Mouse (Mus musculus) left cerebral cortex, postnatal 25 days (tissue): Measurements from ENCODE around the gene Dpp7. TPM values are rescaled to one million over a fixed set of nuclear protein-coding genes. Genes with fewer than 3 reads are reported as not detected.

Experiments used
- DNase-seq, 2 experiments: peaks; one replicate each; pipeline ENCODE4 v3.0.0; 2022; ENCODE audit warnings: low spot score in 2 of 2, mixed read lengths in 1 of 2
- intact Hi-C: fragments of 180-260 bp; cut with DNase I; formaldehyde crosslinking; loops from one replicate; pipeline ENCODE4 v1.15.1; 2025
- total RNA-seq, 2 experiments: library from RNA; stranded (reverse); gene quantifications; 2 replicates each; pipeline ENCODE4 v1.2.3; 2021

Dpp7 gene
- total RNA-seq, 2 experiments from 2014 or later, result 28.2 to 33.2 TPM

DNA sequence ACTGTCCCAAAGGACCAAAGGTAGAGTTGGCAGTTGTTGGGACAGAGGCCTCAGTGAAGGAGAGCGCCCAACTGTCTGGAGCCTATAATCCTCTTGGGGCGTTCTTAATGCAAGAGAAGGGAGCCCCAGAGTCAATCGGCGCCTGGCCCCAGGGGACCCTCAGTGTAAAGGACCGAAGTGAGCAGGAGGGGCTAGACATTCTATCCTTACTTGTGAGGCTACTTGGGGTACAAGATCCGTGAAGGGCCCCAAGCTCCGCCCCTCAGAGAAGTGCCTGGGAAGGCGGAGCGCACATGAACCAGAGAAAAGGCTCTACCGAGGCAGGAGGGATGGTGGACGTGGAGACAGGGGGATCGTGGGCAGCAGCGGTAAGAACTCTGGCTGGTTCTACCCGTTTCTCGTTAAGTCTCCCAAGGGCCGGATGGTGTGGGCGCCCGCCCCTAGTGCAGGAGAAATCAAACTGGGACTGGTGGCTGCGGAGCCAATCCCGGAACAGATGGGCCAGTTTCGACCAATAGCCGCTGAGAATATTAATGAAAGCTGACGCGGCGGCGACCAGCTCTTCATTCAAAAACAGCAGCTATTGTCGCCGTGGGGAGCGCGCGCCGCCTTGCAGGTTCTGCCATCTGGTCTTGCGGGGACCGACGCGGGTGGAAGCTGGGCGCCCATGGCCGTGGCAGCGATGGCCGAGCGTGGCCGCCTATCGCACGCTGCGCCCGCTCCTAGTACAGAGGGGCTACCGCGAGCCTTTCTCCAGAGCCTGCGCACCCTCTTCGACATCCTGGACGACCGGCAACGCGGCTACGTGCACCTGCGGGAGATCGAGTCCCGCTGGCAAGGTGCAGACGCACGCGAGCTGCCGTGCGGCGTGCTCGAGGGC, 15.8 kb upstream of the Dpp7 start, which contains the start of gene Sapcd2:
Gene Sapcd2, plus strand, starts transcription at position 558 of the 880 bp plus-strand sequence.
- intact Hi-C loops, result no loop called here
- peak; percentile 89 to 96 for DNase-seq

GRCm38 (mm10) chr2:25369996-25370395, 13.8 kb upstream of the Dpp7 start:
- intact Hi-C loops, result loop anchor here (5.0 kb wide), 1 partner anchor 32 kb away; no protein-coding TSS in a partner anchor
- no peak for DNase-seq

- peak; percentile 60 to 62 for DNase-seq
- intact Hi-C loops, result loop anchor here (5.0 kb wide), 1 partner anchor 37 kb away; no protein-coding TSS in a partner anchor
These were observed 9.1 kb upstream of the Dpp7 start, which contains the start of gene Uap1l1 for GRCm38 (mm10) chr2:25365091-25365761. Uap1l1 (minus strand) TSS chr2:25365682.

- DNase-seq, result no peak
- intact Hi-C loops, result loop anchor here (5.0 kb wide), 1 partner anchor 38 kb away; no protein-coding TSS in a partner anchor
These were observed 8.6 kb upstream of the Dpp7 start for GRCm38 (mm10) chr2:25364761-25365090.

DNA sequence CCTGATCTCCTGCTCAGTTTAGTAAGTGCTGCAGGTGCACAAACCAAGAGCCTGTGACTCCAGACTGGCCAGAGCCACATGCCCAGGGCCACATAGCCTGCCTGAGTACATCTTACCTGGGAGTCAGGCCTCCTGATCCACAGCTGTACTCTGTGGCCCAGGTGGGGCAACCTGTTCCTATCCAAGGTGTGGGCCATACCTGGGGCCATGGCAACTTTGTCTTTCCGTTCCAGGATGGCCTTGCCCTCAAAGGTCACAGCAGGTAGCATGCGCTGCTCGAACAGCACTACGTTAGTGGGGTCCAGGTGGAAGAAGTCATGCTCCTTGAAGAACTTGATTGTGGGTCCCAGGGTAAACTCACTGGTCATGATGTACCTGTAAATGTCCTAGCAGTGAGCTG, 8.2 kb upstream of the Dpp7 start:
- intact Hi-C loops, result no loop called here
- DNase-seq, result no peak

GRCm38 (mm10) chr2:25363478-25364178, 7.5 kb upstream of the Dpp7 start:
- DNase-seq, result no peak
- intact Hi-C loops, result no loop called here

- DNase-seq, result no peak
- intact Hi-C loops, result no loop called here
These were observed 3.7 kb upstream of the Dpp7 start for GRCm38 (mm10) chr2:25359848-25360247.

GRCm38 (mm10) chr2:25355419-25356066, 616 bp downstream of the Dpp7 start:
- no peak for DNase-seq
- intact Hi-C loops, result no loop called here

DNA sequence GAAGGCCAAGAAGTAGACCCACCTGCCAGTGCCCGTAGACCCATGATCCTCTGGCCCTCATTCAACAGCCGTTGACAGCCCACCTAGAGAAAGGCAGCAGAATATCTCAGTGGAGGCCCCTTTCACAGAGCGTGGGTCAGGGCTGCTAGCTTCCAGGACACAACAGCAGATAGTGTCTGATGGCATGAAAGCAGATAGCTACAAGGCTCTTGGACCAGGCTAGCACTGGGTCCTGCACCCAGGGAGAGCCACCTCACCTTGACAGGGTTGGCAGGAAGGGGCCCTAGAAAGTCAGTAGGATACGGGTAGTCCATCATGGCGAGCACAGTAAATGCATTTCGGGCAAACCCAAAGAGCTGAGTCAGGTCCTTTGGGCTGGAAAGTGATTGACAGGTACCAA, 1.9 kb downstream of the Dpp7 start:
- intact Hi-C loops, result no loop called here
- no peak for DNase-seq

GRCm38 (mm10) chr2:25350701-25351100, 5.5 kb downstream of the Dpp7 start:
- DNase-seq, result no peak
- intact Hi-C loops, result no loop called here

DNA sequence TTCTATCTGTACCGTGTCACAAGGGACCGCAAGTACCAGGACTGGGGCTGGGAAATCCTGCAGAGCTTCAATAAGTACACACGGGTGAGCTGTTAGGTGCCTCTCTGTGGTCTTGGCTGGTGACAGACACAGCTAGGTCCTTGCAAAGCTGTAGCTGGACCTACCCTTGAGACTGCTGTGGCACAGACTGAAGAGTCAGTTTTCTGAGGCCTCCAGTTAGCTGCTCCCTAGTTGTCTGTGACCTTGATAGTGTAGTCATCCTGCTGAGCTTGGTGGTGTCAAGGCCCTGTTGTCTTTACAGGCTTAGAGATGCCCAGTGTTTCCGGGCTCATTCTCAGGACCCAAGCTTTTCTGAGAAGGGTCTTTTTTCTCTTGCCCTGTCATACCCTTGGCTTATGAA, 6.7 kb downstream of the Dpp7 start:
- DNase-seq, result no peak
- intact Hi-C loops, result no loop called here

DNA sequence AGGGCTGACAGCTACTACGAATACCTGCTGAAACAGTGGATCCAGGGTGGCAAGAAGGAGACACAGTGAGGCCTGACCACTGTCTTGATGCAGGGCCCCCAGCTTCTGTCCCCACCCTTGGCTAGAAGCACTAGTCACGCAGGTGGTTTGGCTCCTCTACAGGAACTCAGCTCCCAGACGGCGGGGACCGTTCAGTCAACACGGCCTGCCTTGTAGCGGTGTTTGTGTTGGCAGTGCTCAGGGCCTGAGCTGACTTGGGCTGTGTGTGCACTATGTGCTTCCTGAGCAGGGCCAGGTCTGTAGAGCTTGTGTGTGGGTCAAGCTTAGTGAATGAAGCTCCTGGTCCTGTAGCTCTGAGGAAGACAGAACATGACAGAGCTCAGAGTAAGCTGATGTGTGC, 8.0 kb downstream of the Dpp7 start:
- intact Hi-C loops, result no loop called here
- no peak for DNase-seq

GRCm38 (mm10) chr2:25338303-25338702, 17.9 kb downstream of the Dpp7 start:
- intact Hi-C loops, result no loop called here
- no peak for DNase-seq

GRCm38 (mm10) chr2:25333569-25333968, 22.6 kb downstream of the Dpp7 start:
- no peak for DNase-seq
- intact Hi-C loops, result no loop called here

DNA sequence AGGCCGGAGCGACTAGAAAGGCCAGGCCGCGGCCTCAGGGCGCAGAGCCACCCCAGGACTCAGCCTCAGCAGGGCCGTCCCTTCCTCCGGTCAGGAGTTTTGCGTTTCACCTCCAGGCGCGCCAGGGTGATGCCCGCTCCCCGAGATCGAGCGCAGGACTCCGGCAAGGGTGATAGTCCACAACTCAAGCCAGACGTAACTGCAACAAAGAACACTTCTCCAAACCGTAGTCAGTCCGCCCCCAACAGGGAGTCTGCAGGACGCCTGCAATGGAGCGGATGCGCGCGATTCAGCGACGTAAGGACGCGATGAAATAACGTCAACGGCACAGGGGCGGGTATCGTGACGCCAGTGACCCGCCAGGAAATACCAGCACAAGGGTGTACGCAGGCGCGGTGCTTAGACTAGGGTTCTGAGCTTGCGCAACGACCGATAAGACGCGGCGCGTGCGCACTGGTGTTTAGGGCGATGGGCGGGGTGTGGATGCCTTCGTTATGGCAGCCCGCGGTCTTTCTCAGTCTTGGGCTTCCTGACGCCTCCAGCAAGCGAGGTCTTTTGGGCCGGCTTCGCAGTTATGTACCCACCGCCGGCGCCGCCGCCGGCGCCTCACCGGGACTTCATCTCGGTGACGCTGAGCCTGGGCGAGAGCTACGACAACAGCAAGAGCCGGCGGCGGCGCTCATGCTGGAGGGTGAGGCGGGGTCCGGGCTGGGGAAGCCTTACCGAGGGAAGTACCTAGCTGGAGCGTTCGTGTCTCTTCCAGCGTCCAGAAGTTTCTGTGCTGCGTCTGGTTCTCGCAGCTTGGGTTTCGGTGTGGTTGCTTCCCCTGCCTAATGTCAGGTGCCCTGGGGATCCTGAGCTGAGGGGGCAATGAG, 23.6 kb downstream of the Dpp7 start, which contains the start of gene Man1b1:
Gene Man1b1, plus strand, starts transcription at position 53 of the 875 bp plus-strand sequence.
- intact Hi-C loops, result loop anchor here (1.0 kb wide), 1 partner anchor 60 kb away; the partner anchor contains the start of genes Anapc2 and Ssna1
- peak; percentile 99 to 100 for DNase-seq

DNA sequence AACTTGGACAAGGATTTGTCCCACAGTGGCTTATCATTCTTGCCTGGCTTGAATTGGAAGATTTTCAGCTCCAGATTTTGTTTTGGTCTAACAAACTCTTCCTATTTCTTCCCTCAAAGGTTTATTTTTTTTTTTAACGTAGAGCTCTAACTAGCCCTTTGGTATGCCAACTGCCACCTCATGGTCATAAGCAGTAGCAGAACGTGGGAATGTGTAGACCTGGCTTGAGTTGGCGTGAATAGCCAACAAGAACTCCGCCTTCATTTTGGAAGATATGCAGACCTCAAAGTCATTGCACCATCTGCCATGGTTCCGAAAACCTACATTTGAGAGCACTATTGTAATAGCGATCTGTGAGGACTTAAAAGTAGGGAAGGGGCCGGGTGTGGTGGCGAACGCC, 24.7 kb downstream of the Dpp7 start:
- DNase-seq, result no peak
- intact Hi-C loops, result no loop called here

GRCm38 (mm10) chr2:25328440-25328839, 27.7 kb downstream of the Dpp7 start:
- peak in 1 of 2 experiments; percentile 40 for DNase-seq
- intact Hi-C loops, result no loop called here

GRCm38 (mm10) chr2:25326036-25326435, 30.1 kb downstream of the Dpp7 start:
- intact Hi-C loops, result no loop called here
- DNase-seq, result no peak

- no peak for DNase-seq
- intact Hi-C loops, result no loop called here
These were observed 36.1 kb downstream of the Dpp7 start for GRCm38 (mm10) chr2:25320084-25320483.
